Mouse (Mus musculus) monocyte, adult 59 days (primary cell): Measurements from ENCODE around the gene Clcn6. TPM values are rescaled to one million over a fixed set of nuclear protein-coding genes. Genes with fewer than 3 reads are reported as not detected.

Experiments
- total RNA-seq, 2 experiments: library from RNA; stranded (reverse); gene quantifications; one replicate each; pipeline ENCODE4 v1.2.4; 2023

Gene Clcn6
- 10 to 100 TPM; 19.1 to 27.4 TPM for total RNA-seq

DNA sequence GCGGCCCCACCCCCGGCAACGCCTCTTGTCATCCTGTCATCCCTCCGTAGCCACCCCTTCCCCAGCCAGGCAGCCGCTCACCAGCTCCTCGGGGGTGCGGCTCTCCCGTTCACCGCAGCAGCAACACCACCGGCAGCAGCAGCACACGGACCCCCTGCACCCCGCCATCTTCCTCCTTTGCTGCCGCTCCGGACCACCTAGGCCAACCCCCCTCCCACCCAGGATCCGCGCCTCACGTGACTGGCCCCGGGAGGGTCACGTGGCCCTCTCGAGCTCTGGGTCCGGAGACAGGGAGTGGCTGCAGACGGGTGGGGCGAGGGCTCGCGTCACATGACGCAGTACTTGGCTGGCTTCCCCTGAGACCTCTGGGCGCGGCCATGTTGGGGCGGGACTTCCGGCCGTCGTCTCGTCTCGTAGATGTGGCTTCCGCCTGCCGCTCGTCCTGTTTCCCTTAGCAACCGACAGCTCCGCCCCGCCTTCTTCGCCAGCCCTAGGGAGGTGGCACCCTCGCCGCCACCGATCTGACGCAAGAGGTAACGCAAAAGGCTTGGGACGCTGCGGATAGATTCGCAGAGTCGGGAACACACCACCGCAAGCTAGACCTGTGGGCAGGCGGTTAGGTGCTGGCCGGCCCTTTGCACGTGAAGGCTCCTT lies at the start of gene Clcn6, which contains the start of gene Mthfr:
Clcn6 (minus strand) TSS at position 222 of the 654 bp plus-strand sequence.
Mthfr (plus strand) TSS at position 478 of the 654 bp plus-strand sequence.

DNA sequence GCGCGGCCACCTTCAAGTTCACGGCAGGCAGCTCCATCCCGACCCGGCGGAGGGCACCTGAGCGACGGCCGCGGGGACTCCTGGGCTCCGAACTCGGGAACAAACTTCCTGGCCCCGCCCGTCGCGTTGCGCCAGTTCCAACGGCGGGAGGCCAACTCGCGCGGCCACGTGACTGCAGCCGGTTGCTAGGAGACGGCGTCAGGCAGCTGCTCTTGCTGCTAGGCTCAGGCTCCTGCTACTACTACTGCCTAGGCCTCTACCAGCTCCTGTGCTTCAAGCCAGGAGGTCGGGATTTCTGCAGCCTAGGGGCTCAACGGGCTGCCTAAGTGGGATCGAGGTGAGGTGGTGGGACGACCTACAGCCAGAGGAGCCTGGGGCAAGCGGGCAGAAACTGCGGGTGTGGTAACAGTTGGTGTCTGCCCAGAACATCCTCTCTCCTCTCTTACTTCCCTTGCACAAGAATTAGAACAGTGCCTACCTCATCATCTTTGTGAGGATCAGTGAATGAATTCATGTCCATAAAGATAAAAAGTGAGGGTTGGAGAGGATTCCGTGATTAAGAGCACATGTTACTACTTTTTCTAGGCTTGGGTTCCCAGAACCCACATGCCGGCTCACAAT lies 49.4 kb upstream of the Clcn6 start, which contains the start of gene Agtrap:
Agtrap (minus strand) TSS at position 125 of the 621 bp plus-strand sequence.

DNA sequence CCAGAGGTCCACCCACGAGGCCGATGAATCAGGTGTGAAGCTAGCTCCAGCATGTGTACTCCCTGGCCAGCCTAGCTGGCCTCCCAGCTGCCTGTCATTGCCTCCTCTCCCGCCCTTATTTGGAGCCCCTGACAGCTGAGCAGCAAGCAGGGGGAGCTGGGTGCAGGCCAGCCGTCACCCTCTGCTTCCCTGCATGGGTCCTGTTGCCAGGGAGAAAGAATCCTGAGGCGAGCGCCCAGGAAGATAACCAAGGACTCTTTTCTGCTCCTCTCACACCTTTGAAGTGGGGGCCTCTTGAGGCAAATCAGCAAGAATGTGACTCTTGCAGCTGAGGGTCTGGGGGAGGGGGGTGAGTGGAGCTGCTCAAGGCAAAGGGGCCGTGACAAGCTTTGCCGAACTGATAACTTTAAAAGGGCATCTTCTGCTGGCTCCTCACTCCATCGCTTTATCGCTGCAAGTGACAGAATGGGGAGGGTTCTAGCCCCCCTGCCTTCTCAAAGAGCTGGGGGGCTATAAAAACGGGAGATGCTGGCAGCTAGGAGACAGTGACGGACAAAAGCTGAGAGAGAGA lies 38.3 kb downstream of the Clcn6 start, which contains the start of gene Nppa:
Nppa (plus strand) TSS at position 521 of the 571 bp plus-strand sequence.

DNA sequence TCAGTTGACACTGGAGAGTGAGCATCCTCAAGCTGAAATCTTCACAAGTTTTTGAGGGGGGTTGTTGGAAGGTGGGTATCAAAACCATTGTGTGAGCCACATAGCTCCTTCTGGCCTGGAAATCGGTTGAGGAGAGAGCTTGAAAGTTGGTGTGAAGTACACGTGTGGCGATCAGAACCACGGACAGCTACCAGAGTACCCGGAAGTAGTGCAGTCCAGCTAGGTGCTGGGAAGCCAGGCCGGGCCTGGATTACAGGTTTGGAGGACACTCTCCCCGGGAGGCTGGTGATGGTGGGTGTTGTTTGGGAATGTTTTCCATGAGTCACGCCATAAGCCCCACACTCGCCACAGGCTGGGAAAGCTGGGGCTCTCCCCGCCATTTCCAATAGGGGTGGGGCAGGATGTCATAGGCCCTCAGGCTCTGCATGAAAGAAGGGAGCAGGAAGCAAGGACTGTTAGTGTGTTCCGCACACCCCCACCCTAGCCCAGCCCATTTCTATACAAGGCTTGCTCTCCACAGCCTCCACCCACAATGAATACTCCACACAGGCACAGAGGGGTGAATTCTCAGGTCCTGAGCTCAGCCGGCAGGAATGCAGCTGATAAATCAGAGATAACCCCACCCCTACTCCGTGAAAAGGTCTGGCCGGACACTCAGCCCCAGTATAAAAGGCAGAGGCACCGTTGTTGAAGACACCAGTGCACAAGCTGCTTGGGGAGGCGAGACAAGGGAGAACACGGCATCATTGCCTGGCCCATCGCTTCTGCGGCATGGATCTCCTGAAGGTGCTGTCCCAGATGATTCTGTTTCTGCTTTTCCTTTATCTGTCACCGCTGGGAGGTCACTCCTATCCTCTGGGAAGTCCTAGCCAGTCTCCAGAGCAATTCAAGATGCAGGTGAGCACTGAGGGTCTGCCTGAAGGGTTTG lies 53.2 kb downstream of the Clcn6 start, which contains the start of gene Nppb:
Nppb (plus strand) TSS at position 584 of the 928 bp plus-strand sequence.

Other genes with a start within 250 kb of the Clcn6 start
- 10 to 100 TPM; 11.4 to 14.7 TPM for gene Zfp984, start 229.0 kb downstream of the Clcn6 start, total RNA-seq
- gene Zfp933, start 190.5 kb downstream of the Clcn6 start, total RNA-seq: 1 to 10 TPM; 2.9 to 3.2 TPM
- 10 to 100 TPM; 28.4 to 30.4 TPM for gene Miip, start 170.0 kb downstream of the Clcn6 start, total RNA-seq
- 1 to 10 TPM; 6.6 to 6.7 TPM for gene Fv1, start 169.8 kb downstream of the Clcn6 start, total RNA-seq
- gene Mfn2, start 134.1 kb downstream of the Clcn6 start, total RNA-seq: 10 to 100 TPM; 35.3 to 37.7 TPM
- 10 to 100 TPM; 32.7 to 34.8 TPM for gene Plod1, start 102.1 kb downstream of the Clcn6 start, total RNA-seq
- gene 2510039O18Rik, start 97.9 kb downstream of the Clcn6 start, total RNA-seq: 10 to 100 TPM; 57.4 to 67.8 TPM
- not detected for gene Nppb, start 53.0 kb downstream of the Clcn6 start, total RNA-seq
- gene Nppa, start 38.1 kb downstream of the Clcn6 start, total RNA-seq: not detected
- 10 to 100 TPM; 30.7 to 33.8 TPM for gene Mthfr, start 256 bp upstream of the Clcn6 start, total RNA-seq
- 10 to 100 TPM; 26.7 to 33.2 TPM for gene Agtrap, start 49.2 kb upstream of the Clcn6 start, total RNA-seq
- 10 to 100 TPM; 18.3 to 19.5 TPM for gene Mad2l2, start 91.6 kb upstream of the Clcn6 start, total RNA-seq
- gene Draxin, start 91.9 kb upstream of the Clcn6 start, total RNA-seq: not detected
- gene Fbxo6, start 113.3 kb upstream of the Clcn6 start, total RNA-seq: 10 to 100 TPM; 29.5 to 29.8 TPM
- 1 to 10 TPM; 2.3 to 2.8 TPM for gene Fbxo44, start 121.7 kb upstream of the Clcn6 start, total RNA-seq
- gene Fbxo2, start 121.8 kb upstream of the Clcn6 start, total RNA-seq: not detected
- not detected for gene Disp3, start 249.1 kb upstream of the Clcn6 start, total RNA-seq